Mouse (Mus musculus) lung, adult 2 months (tissue): ENCODE data around the gene Myh6.

Experiments
- CTCF ChIP-seq: fragments of 200-500 bp; IDR thresholded peaks from 2 replicates; pipeline ENCODE4 v1.5.1; 2011; ENCODE audit warnings: mild to moderate bottlenecking, low read length, control low read depth; ENCODE audit not compliant: insufficient read depth
- POLR2A ChIP-seq: fragments of 200-500 bp; IDR thresholded peaks from 2 replicates; pipeline ENCODE4 v1.6.1; 2011; ENCODE audit warnings: low read depth, mild to moderate bottlenecking, control low read depth, low read length, borderline replicate concordance; ENCODE audit errors: extremely low read depth

GRCm38 (mm10) chr14:54966320-54966977 lies at the start of gene Myh6:
- TF ChIP-seq CTCF (no peak), POLR2A (no peak)
